Mouse (Mus musculus) spleen, postnatal 0 days (tissue): ENCODE data around the gene Pyroxd2. TPM values are rescaled to one million over a fixed set of nuclear protein-coding genes. Genes with fewer than 3 reads are reported as not detected.

Source experiments
- polyA plus RNA-seq: library from polyadenylated mRNA; unstranded; fragments of >200 nt; fragmentation: Nextera tagmentation; extraction: Ambion mirVana; gene quantifications from 2 replicates; pipeline ENCODE4 v1.2.1, GENCODE M21; 2015

Pyroxd2 gene
- 2.7 and 3.0 TPM in 2 replicates for polyA plus RNA-seq

GRCm38 (mm10) chr19:42752363-42752931, at the start of gene Pyroxd2:
Pyroxd2 (minus strand) TSS chr19:42752775.

GRCm38 (mm10) chr19:42779531-42780155, 27.1 kb upstream of the Pyroxd2 start, which contains the start of gene Hps1:
Hps1 (minus strand) TSS chr19:42779978.

Other genes starting within 250 kb of the Pyroxd2 start
- 15.2 and 17.3 TPM in 2 replicates for gene R3hcc1l, start 234.0 kb downstream of the Pyroxd2 start, polyA plus RNA-seq
- gene Loxl4, start 140.0 kb downstream of the Pyroxd2 start, polyA plus RNA-seq: 0.39 and 0.40 TPM in 2 replicates
- gene Hps1, start 27.2 kb upstream of the Pyroxd2 start, polyA plus RNA-seq: 10.7 and 11.6 TPM in 2 replicates